Mouse (Mus musculus): ENCODE results near the gene Wnk2.

Gene Wnk2

GRCm38 (mm10) chr13:49178839-49179585 is 31.2 kb upstream of the Wnk2 start:
- peak; percentile 74 to 75 for DNase-seq (ENCODE audit: low spot score in 2 of 2)

GRCm38 (mm10) chr13:49175509-49175908 is 27.7 kb upstream of the Wnk2 start:
- no peak for DNase-seq (ENCODE audit: low spot score in 2 of 2)

GRCm38 (mm10) chr13:49172971-49173596 is 25.3 kb upstream of the Wnk2 start:
- DNase-seq (ENCODE audit: low spot score in 2 of 2), result peak; percentile 89 to 94

- DNase-seq (ENCODE audit: low spot score in 2 of 2), result peak; percentile 76 to 81
These were observed 24.5 kb upstream of the Wnk2 start for GRCm38 (mm10) chr13:49172335-49172734.

- DNase-seq (ENCODE audit: low spot score in 2 of 2), result peak in 1 of 2 experiments; percentile 21
These were observed 23.9 kb upstream of the Wnk2 start for GRCm38 (mm10) chr13:49171729-49172128.

- DNase-seq (ENCODE audit: low spot score in 2 of 2), result peak; percentile 39 to 51
These were observed 22.8 kb upstream of the Wnk2 start for GRCm38 (mm10) chr13:49170623-49171022.

- peak; percentile 88 to 89 for DNase-seq (ENCODE audit: low spot score in 2 of 2)
These were observed 21.8 kb upstream of the Wnk2 start for GRCm38 (mm10) chr13:49169448-49170207.

GRCm38 (mm10) chr13:49167081-49167480 is 19.3 kb upstream of the Wnk2 start:
- no peak for DNase-seq (ENCODE audit: low spot score in 2 of 2)

GRCm38 (mm10) chr13:49163645-49164044 is 15.8 kb upstream of the Wnk2 start:
- no peak for DNase-seq (ENCODE audit: low spot score in 2 of 2)

GRCm38 (mm10) chr13:49162722-49163121 is 14.9 kb upstream of the Wnk2 start:
- no peak for DNase-seq (ENCODE audit: low spot score in 2 of 2)

GRCm38 (mm10) chr13:49161236-49161635 is 13.4 kb upstream of the Wnk2 start:
- DNase-seq (ENCODE audit: low spot score in 2 of 2), result no peak

- no peak for DNase-seq (ENCODE audit: low spot score in 2 of 2)
These were observed 10.4 kb upstream of the Wnk2 start for GRCm38 (mm10) chr13:49158040-49158713.

GRCm38 (mm10) chr13:49156645-49157044 is 8.8 kb upstream of the Wnk2 start:
- no peak for DNase-seq (ENCODE audit: low spot score in 2 of 2)

- DNase-seq (ENCODE audit: low spot score in 2 of 2), result no peak
These were observed 6.8 kb upstream of the Wnk2 start for GRCm38 (mm10) chr13:49154621-49155020.

- DNase-seq (ENCODE audit: low spot score in 2 of 2), result no peak
These were observed 6.2 kb upstream of the Wnk2 start for GRCm38 (mm10) chr13:49154028-49154427.

- no peak for DNase-seq (ENCODE audit: low spot score in 2 of 2)
These were observed 873 bp upstream of the Wnk2 start for GRCm38 (mm10) chr13:49148687-49149086.

- peak; percentile 66 to 68 for DNase-seq (ENCODE audit: low spot score in 2 of 2)
These were observed 582 bp downstream of the Wnk2 start for GRCm38 (mm10) chr13:49147007-49147857.

GRCm38 (mm10) chr13:49146698-49147006 is 1.2 kb downstream of the Wnk2 start:
- DNase-seq (ENCODE audit: low spot score in 2 of 2), result no peak

GRCm38 (mm10) chr13:49146040-49146697 is 1.6 kb downstream of the Wnk2 start:
- peak in 1 of 2 experiments; percentile 28 for DNase-seq (ENCODE audit: low spot score in 2 of 2)

GRCm38 (mm10) chr13:49145396-49145795 is 2.4 kb downstream of the Wnk2 start:
- peak in 1 of 2 experiments; percentile 23 for DNase-seq (ENCODE audit: low spot score in 2 of 2)

GRCm38 (mm10) chr13:49144451-49144850 is 3.4 kb downstream of the Wnk2 start:
- no peak for DNase-seq (ENCODE audit: low spot score in 2 of 2)
